Mouse (Mus musculus): ENCODE measurements around the gene Fbxw27. TPM values are rescaled to one million over a fixed set of nuclear protein-coding genes. Genes with fewer than 3 reads are reported as not detected.
A peak's percentile ranks its signal among the peaks of the same experiment; 100 is the strongest.
"Not testable (repeated sequence)": the region's sequence is repeated elsewhere in the genome, so short reads cannot be mapped to it uniquely, and the experiment has no call there.

Gene Fbxw27
- total RNA-seq (2021), result not detected
- long read RNA-seq, experiment 1, result 0 reads
- long read RNA-seq, experiment 2, result 0 reads

- not testable (repeated sequence) for DNase-seq
Observed at GRCm38 (mm10) chr9:109790570-109790969, at the start of gene Fbxw27. TSS of gene Fbxw27 (minus strand) at chr9:109790670.

GRCm38 (mm10) chr9:109833088-109833412 lies 42.6 kb upstream of the Fbxw27 start:
- DNase-seq, result no peak

GRCm38 (mm10) chr9:109832391-109833087 lies 42.1 kb upstream of the Fbxw27 start, which contains the start of gene Nme6:
TSS of gene Nme6 (plus strand) at chr9:109832749.
- DNase-seq, result peak; percentile 86 to 93

- no peak for DNase-seq
Observed at GRCm38 (mm10) chr9:109826181-109826580, 35.7 kb upstream of the Fbxw27 start.

- DNase-seq, result no peak
Observed at GRCm38 (mm10) chr9:109825739-109826138, 35.3 kb upstream of the Fbxw27 start.

GRCm38 (mm10) chr9:109816341-109816740 lies 25.9 kb upstream of the Fbxw27 start:
- no peak for DNase-seq

- no peak for DNase-seq
Observed at GRCm38 (mm10) chr9:109813424-109813823, 23.0 kb upstream of the Fbxw27 start.

GRCm38 (mm10) chr9:109811980-109812379 lies 21.5 kb upstream of the Fbxw27 start, which contains the start of gene Spink8:
TSS of gene Spink8 (plus strand) at chr9:109812280.
- DNase-seq, result no peak

GRCm38 (mm10) chr9:109807898-109808297 lies 17.4 kb upstream of the Fbxw27 start:
- DNase-seq, result no peak

- no peak for DNase-seq
Observed at GRCm38 (mm10) chr9:109806695-109807293, 16.3 kb upstream of the Fbxw27 start.

GRCm38 (mm10) chr9:109806260-109806659 lies 15.8 kb upstream of the Fbxw27 start:
- DNase-seq, result no peak

GRCm38 (mm10) chr9:109805596-109805995 lies 15.1 kb upstream of the Fbxw27 start:
- DNase-seq, result not testable (repeated sequence)

- DNase-seq, result peak in 1 of 2 experiments; percentile 7
Observed at GRCm38 (mm10) chr9:109798051-109798450, 7.6 kb upstream of the Fbxw27 start.

- DNase-seq, result no peak
Observed at GRCm38 (mm10) chr9:109795811-109796210, 5.3 kb upstream of the Fbxw27 start.

GRCm38 (mm10) chr9:109795221-109795620 lies 4.8 kb upstream of the Fbxw27 start:
- no peak for DNase-seq

- peak in 1 of 2 experiments; percentile 2 for DNase-seq
Observed at GRCm38 (mm10) chr9:109766841-109767240, 23.6 kb downstream of the Fbxw27 start.

- DNase-seq, result not testable (repeated sequence)
Observed at GRCm38 (mm10) chr9:109745989-109746388, 44.5 kb downstream of the Fbxw27 start, which contains the start of gene Fbxw26. TSS of gene Fbxw26 (minus strand) at chr9:109746089.

Other genes with a start within 250 kb of the Fbxw27 start
- not detected for gene Fbxw15, start 222.4 kb downstream of the Fbxw27 start, total RNA-seq (2021)
- gene Fbxw24, start 164.6 kb downstream of the Fbxw27 start, total RNA-seq (2021), result not detected
- gene Fbxw25, start 126.0 kb downstream of the Fbxw27 start, total RNA-seq (2021), result not detected
- gene Fbxw18, start 88.0 kb downstream of the Fbxw27 start, total RNA-seq (2021), result not detected
- gene Fbxw26, start 44.6 kb downstream of the Fbxw27 start, total RNA-seq (2021), result not detected
- gene Spink8, start 21.6 kb upstream of the Fbxw27 start, total RNA-seq (2021), result not detected
- gene Nme6, start 42.1 kb upstream of the Fbxw27 start, total RNA-seq (2021), result 10 to 100 TPM; 23.4 to 25.3 TPM
- not detected for gene Camp, start 58.9 kb upstream of the Fbxw27 start, total RNA-seq (2021)
- gene Cdc25a, start 84.9 kb upstream of the Fbxw27 start, total RNA-seq (2021), result 1 to 10 TPM; 4.7 to 5.3 TPM
- 100 to 1,000 TPM; 314 to 326 TPM for gene Map4, start 140.8 kb upstream of the Fbxw27 start, total RNA-seq (2021)

Measured in heart, adult 18-20 months (tissue).